Mouse (Mus musculus) embryonic facial prominence, embryonic 12.5 days (tissue): ENCODE data around the gene Spz1. TPM values are rescaled to one million over a fixed set of nuclear protein-coding genes. Genes with fewer than 3 reads are reported as not detected.

Experiments used
- ATAC-seq: fragments of 200-750 bp; cut with Nextera tagmentation; 2 replicates; pipeline ENCODE4 v1.8.0; 2017; ENCODE audit not compliant: insufficient number of reproducible peaks, insufficient read depth, low FRiP score, low TSS enrichment
- H3K27ac ChIP-seq: fragments of 300-500 bp; sonication (generic); 2 replicates; pipeline ENCODE4 v1.5.1; 2016; ENCODE audit warnings: mild to moderate bottlenecking
- H3K27me3 ChIP-seq: fragments of 300-500 bp; sonication (generic); 2 replicates; pipeline ENCODE4 v1.6.1; 2016; ENCODE audit warnings: mild to moderate bottlenecking, moderate library complexity
- H3K36me3 ChIP-seq: fragments of 300-500 bp; sonication (generic); 2 replicates; pipeline ENCODE4 v1.6.1; 2016; ENCODE audit warnings: mild to moderate bottlenecking
- H3K4me1 ChIP-seq: fragments of 300-500 bp; sonication (generic); 2 replicates; pipeline ENCODE4 v1.6.1; 2016
- H3K4me2 ChIP-seq: fragments of 300-500 bp; sonication (generic); replicated peaks from 2 replicates; pipeline ENCODE4 v1.6.1; 2016; ENCODE audit warnings: mild to moderate bottlenecking, moderate library complexity
- H3K4me3 ChIP-seq: fragments of 300-500 bp; sonication (generic); 2 replicates; pipeline ENCODE4 v1.5.1; 2016; ENCODE audit warnings: mild to moderate bottlenecking
- H3K9ac ChIP-seq: fragments of 300-500 bp; sonication (generic); 2 replicates; pipeline ENCODE4 v1.6.1; 2016; ENCODE audit warnings: mild to moderate bottlenecking, moderate library complexity
- H3K9me3 ChIP-seq: fragments of 300-500 bp; sonication (generic); 2 replicates; pipeline ENCODE4 v1.6.1; 2016; ENCODE audit warnings: mild to moderate bottlenecking, moderate library complexity
- whole genome bisulfite sequencing: fragments of 180-500 bp; shearing (Covaris S2); methylation state at CpG from one replicate; pipeline ENCODE4 v1.1.7; 2016; 5-methylcytosine and 5-hydroxymethylcytosine counted together
- polyA plus RNA-seq: library from polyadenylated mRNA; unstranded; fragments of >200 nt; fragmentation: Nextera tagmentation; extraction: Ambion mirVana; gene quantifications from 2 replicates; pipeline ENCODE4 v1.2.1, GENCODE M21; 2016

Gene Spz1
- polyA plus RNA-seq, 1 experiment from 2014 or later, result not detected

- Histone ChIP-seq H3K36me3 (no peaks in the 10 kb centered on the region), H3K4me2 (no peak overlapping the region), H3K4me3 (no peak overlapping the region), H3K4me1 (peaks cover 8% of the 10 kb centered on the region; the same call in 1 of the 2 replicates), H3K9me3 (no peaks in the 10 kb centered on the region), H3K27me3 (no peaks in the 10 kb centered on the region), H3K9ac (no peak overlapping the region), H3K27ac (no peak overlapping the region)
- ATAC-seq, result no peak
- 55% methylated on average over 5 of the region's 5 CpGs for WGBS
Observed at GRCm38 (mm10) chr13:92559429-92559828, 16.5 kb downstream of the Spz1 start.

GRCm38 (mm10) chr13:92557229-92557628 is 18.7 kb downstream of the Spz1 start:
- Histone ChIP-seq H3K4me2 (no peak overlapping the region), H3K4me3 (no peak overlapping the region), H3K9me3 (no peaks in the 10 kb centered on the region), H3K4me1 (peaks cover 8% of the 10 kb centered on the region; the same call in 1 of the 2 replicates), H3K27ac (peak overlapping the region; percentile 50; the same call in 1 of the 2 replicates), H3K36me3 (no peaks in the 10 kb centered on the region), H3K9ac (no peak overlapping the region), H3K27me3 (no peaks in the 10 kb centered on the region)
- ATAC-seq, result no peak
- 52% methylated on average over 2 of the region's 2 CpGs for WGBS

DNA sequence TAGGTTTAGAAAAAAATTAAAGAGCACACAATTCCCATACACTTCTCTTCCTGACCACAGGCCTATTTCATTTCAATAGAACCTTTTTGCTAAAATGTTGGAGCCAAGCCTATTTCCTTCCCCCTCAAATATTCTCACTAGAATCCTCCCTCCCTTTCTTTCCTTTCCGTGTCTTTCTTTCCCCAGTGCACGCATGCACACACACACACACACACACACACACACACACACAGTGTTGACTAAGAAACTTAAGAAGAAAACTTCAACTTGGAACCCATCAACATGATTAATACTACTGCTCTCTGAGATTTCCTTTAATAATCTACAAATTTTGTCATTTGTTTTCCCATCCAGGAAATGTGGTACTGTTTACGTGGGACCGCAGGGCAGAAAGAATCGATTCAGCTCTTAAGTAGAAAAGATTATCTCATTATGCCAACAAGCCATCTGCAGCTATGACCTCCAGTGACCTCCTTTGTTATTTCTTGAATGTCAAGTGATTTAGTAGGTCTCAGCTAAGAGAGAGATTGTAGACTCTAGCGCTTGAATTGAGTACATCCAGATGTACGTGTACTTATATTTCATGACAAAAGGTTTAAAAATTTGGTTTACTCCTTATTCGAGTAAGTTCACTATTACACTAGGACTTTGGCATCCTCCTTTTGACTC is 19.4 kb downstream of the Spz1 start:
- no peaks in the 10 kb centered on the region for H3K27me3 ChIP-seq
- WGBS, result 16% methylated on average over 8 of the region's 8 CpGs
- ATAC-seq, result no peak
- H3K36me3 ChIP-seq, result no peaks in the 10 kb centered on the region
- H3K27ac ChIP-seq, result no peak overlapping the region
- no peak overlapping the region for H3K4me2 ChIP-seq
- no peak overlapping the region for H3K4me3 ChIP-seq
- 0 out of 2 replicates have a peak, but pooled peaks cover 3% of the 10 kb centered on the region for H3K9me3 ChIP-seq
- no peak overlapping the region for H3K9ac ChIP-seq
- peaks cover 8% of the 10 kb centered on the region; the same call in 1 of the 2 replicates for H3K4me1 ChIP-seq

GRCm38 (mm10) chr13:92547093-92547492 is 28.9 kb downstream of the Spz1 start:
- Histone ChIP-seq H3K27ac (no peak overlapping the region), H3K27me3 (no peaks in the 10 kb centered on the region), H3K9me3 (peaks cover 13% of the 10 kb centered on the region), H3K9ac (no peak overlapping the region), H3K4me1 (no peaks in the 10 kb centered on the region), H3K4me2 (no peak overlapping the region), H3K4me3 (no peak overlapping the region), H3K36me3 (no peaks in the 10 kb centered on the region)
- WGBS, result 76% methylated on average over 4 of the region's 4 CpGs
- ATAC-seq, result no peak

DNA sequence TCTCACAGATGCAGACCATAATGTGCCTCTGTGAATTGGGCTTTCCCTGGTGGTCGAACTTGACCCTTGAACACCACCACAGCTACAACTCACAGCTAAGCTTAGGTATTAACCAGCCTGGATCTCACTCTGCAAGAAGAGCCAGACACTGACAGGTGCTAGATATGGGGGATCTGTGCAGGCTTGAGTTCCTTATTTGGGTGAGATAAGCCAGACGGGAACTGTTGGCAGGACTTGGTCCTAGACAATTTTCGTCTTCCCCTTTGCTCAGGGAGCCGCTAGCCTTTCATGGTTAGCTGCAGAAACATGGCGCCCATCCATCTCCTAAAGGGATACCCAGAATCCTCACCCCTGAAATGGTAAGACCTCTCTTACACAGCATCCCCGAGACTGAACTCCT is 35.0 kb downstream of the Spz1 start:
- H3K36me3 ChIP-seq, result no peaks in the 10 kb centered on the region
- H3K4me1 ChIP-seq, result no peaks in the 10 kb centered on the region
- 85% methylated on average over 6 of the region's 6 CpGs for WGBS
- no peaks in the 10 kb centered on the region for H3K9me3 ChIP-seq
- H3K27me3 ChIP-seq, result no peaks in the 10 kb centered on the region
- ATAC-seq, result no peak
- no peak overlapping the region for H3K9ac ChIP-seq
- no peak overlapping the region for H3K4me2 ChIP-seq
- no peak overlapping the region for H3K4me3 ChIP-seq
- no peak overlapping the region for H3K27ac ChIP-seq

DNA sequence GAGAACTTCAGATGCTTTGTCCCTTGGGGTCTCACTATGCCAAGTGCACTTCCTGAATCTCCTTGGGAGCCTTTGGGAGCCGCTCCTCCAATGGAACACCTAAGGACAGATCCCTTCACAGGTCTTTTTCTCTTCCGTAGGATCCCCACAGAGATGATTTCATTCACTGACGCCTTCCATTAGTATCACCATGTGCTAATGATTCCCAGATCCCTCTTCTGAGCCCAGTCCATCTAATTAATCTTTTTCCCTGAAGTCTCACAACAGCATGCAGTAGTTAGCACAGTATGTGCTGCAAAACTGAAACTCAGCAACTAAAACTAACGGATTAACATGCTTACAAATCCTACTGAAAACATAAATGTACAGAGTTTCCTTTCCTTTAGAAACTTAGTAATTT is 36.8 kb downstream of the Spz1 start:
- Histone ChIP-seq H3K4me3 (no peak overlapping the region), H3K9ac (no peak overlapping the region), H3K4me2 (no peak overlapping the region), H3K36me3 (no peaks in the 10 kb centered on the region), H3K4me1 (no peaks in the 10 kb centered on the region), H3K9me3 (no peaks in the 10 kb centered on the region), H3K27ac (no peak overlapping the region), H3K27me3 (no peaks in the 10 kb centered on the region)
- no peak for ATAC-seq
- 49% methylated on average over 4 of the region's 4 CpGs for WGBS

- no peaks in the 10 kb centered on the region for H3K36me3 ChIP-seq
- no peak overlapping the region for H3K9ac ChIP-seq
- 60% methylated on average over 2 of the region's 2 CpGs for WGBS
- peaks cover 4% of the 10 kb centered on the region; the same call in 1 of the 2 replicates for H3K4me1 ChIP-seq
- no peak for ATAC-seq
- no peak overlapping the region for H3K4me2 ChIP-seq
- no peak overlapping the region for H3K27ac ChIP-seq
- no peaks in the 10 kb centered on the region for H3K9me3 ChIP-seq
- no peak overlapping the region for H3K4me3 ChIP-seq
- no peaks in the 10 kb centered on the region for H3K27me3 ChIP-seq
Observed at GRCm38 (mm10) chr13:92533801-92534200, 42.2 kb downstream of the Spz1 start.

DNA sequence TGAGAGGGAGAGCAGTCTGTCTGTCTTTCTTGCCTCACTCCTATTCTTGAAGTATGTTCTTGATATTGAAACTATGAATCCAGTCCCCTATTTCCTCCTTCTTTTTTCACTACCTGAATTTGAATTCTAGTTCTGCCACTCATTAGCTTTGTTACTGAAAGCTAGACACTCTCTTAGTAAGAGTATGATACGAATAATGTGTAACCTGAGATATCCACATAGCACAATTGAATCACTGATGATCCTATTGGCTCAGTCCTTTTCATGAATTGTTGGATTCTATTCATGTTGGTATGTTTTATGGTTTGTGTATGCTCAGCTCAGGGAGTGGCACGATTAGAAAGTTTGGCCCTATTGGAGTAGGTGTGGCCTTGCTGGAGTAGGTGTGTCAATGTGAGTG is 43.8 kb downstream of the Spz1 start:
- no peak overlapping the region for H3K4me2 ChIP-seq
- H3K9me3 ChIP-seq, result no peaks in the 10 kb centered on the region
- WGBS, result 79% methylated on average over 2 of the region's 2 CpGs
- no peaks in the 10 kb centered on the region for H3K36me3 ChIP-seq
- H3K4me1 ChIP-seq, result peaks cover 4% of the 10 kb centered on the region; the same call in 1 of the 2 replicates
- H3K4me3 ChIP-seq, result no peak overlapping the region
- no peaks in the 10 kb centered on the region for H3K27me3 ChIP-seq
- H3K27ac ChIP-seq, result no peak overlapping the region
- no peak overlapping the region for H3K9ac ChIP-seq
- no peak for ATAC-seq

DNA sequence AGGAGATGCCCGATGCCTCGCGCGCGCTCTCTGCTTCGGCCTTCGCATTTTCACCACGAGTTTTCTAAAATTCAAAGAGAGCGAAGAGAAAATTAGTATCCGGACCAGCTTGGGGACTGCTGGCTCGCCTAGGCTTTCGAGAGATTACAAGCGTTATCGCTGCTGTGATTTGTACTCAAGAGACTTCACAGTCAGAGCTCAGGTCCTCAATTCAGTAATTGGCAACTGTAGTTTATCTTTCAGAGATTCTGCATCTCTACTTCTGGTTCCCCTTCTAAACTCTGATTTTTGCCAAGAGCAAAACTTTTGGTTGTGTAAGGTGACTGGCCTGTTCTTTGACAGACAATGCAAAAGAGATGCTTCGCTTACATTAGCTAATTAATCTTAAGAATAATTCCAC is 44.7 kb downstream of the Spz1 start:
- peak overlapping the region; percentile 76 for H3K9ac ChIP-seq
- peak overlapping the region; percentile 65 for H3K4me2 ChIP-seq
- peak overlapping the region; percentile 60 for H3K4me3 ChIP-seq
- no peak for ATAC-seq
- no peaks in the 10 kb centered on the region for H3K27me3 ChIP-seq
- H3K27ac ChIP-seq, result peak overlapping the region; percentile 91
- no peaks in the 10 kb centered on the region for H3K9me3 ChIP-seq
- H3K36me3 ChIP-seq, result no peaks in the 10 kb centered on the region
- WGBS, result 6% methylated on average over 15 of the region's 15 CpGs
- H3K4me1 ChIP-seq, result peaks cover 4% of the 10 kb centered on the region; the same call in 1 of the 2 replicates

GRCm38 (mm10) chr13:92530721-92531211 is 45.2 kb downstream of the Spz1 start, which contains the start of gene Zfyve16:
Gene Zfyve16, minus strand, starts transcription at chr13:92530868.
- Histone ChIP-seq H3K36me3 (no peaks in the 10 kb centered on the region), H3K4me1 (peaks cover 4% of the 10 kb centered on the region; the same call in 1 of the 2 replicates), H3K27me3 (no peaks in the 10 kb centered on the region), H3K4me2 (peak within 1 kb of the TSS; percentile 65), H3K9me3 (no peaks in the 10 kb centered on the region), H3K4me3 (peak within 1 kb of the TSS; percentile 60), H3K9ac (peak within 1 kb of the TSS; percentile 76), H3K27ac (peak within 1 kb of the TSS; percentile 91)
- peak; percentile 99 for ATAC-seq
- WGBS, result under 1% methylated on average over 46 of the region's 46 CpGs

DNA sequence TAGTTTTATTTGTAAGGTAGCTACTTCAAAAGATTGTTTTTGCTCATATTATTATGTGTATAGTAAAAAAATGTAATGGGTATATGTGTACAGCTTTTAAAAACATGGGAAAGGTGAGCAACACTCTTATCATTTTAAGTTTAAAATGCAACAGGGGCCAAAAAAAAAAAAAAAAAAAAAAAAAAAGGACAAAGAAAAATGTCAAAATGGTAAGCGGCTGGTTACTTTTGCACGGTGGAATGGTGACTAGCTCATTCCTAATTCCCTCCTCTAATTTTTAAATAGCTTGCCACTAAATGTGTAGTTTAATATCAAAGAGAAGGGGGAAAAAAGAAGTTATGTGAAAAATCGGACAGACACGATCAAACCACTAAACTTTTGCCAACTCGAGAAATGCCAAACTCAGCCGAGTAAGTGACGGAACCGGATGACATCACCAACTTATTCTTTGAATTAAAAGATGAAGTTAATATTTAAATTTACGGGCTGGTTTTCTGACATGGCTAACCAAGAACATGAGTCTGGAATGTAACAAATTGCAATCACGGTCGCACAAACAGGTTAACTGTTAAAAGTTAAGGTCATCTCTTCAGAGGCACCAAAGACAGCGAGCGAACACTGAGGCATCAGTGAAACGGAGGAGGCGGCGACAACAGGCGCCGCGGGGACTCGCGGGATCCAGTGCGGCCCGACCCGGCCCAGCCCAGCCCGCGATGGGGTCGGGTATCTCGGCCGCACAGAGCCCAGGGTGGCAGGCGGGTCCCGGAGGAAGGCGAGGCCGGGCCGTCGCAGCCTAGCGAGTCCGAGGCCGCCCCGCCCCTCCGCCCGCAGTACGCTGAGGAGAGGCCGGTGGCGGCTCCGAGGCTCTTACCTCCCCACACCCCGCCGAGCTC is 45.9 kb downstream of the Spz1 start:
- Histone ChIP-seq H3K27ac (peak overlapping the region; percentile 91), H3K27me3 (no peaks in the 10 kb centered on the region), H3K36me3 (no peaks in the 10 kb centered on the region), H3K9me3 (no peaks in the 10 kb centered on the region), H3K4me2 (peak overlapping the region; percentile 65), H3K9ac (peak overlapping the region; percentile 76), H3K4me1 (peaks cover 4% of the 10 kb centered on the region; the same call in 1 of the 2 replicates), H3K4me3 (peak overlapping the region; percentile 60)
- WGBS, result 3% methylated on average over 47 of the region's 47 CpGs
- ATAC-seq, result no peak; the same call in 1 of the 2 replicates
